Mouse (Mus musculus) limb, embryonic 11.5 days (tissue): ENCODE data around the gene Tppp. TPM values are rescaled to one million over a fixed set of nuclear protein-coding genes. Genes with fewer than 3 reads are reported as not detected.
A peak's percentile ranks its signal among the peaks of the same experiment; 100 is the strongest.
"Not testable (repeated sequence)": the region's sequence is repeated elsewhere in the genome, so short reads cannot be mapped to it uniquely, and the experiment has no call there.

Source experiments
- ATAC-seq: fragments of 200-750 bp; cut with Nextera tagmentation; 2 replicates; pipeline ENCODE4 v1.8.0; 2017; ENCODE audit warnings: low read depth; ENCODE audit not compliant: insufficient number of reproducible peaks, low FRiP score, low TSS enrichment
- DNase-seq: peaks from one replicate; pipeline ENCODE4 v3.0.0-alpha.2; 2015; ENCODE audit warnings: low spot score
- H3K27ac ChIP-seq: fragments of 300-500 bp; sonication (generic); replicated peaks from 2 replicates; pipeline ENCODE4 v1.5.1; 2014; ENCODE audit warnings: low read depth, mild to moderate bottlenecking, low read length
- H3K27me3 ChIP-seq: fragments of 300-500 bp; sonication (generic); 2 replicates; pipeline ENCODE4 v1.6.1; 2014; ENCODE audit warnings: mild to moderate bottlenecking, low read length, mixed read lengths; ENCODE audit not compliant: control insufficient read depth, insufficient read depth
- H3K36me3 ChIP-seq: fragments of 300-500 bp; sonication (generic); 2 replicates; pipeline ENCODE4 v1.6.1; 2014; ENCODE audit warnings: mild to moderate bottlenecking, low read length, moderate library complexity, mixed read lengths; ENCODE audit not compliant: control insufficient read depth, insufficient read depth
- H3K4me1 ChIP-seq: fragments of 300-500 bp; sonication (generic); 2 replicates; pipeline ENCODE4 v1.6.1; 2014; ENCODE audit warnings: low read length, mixed read lengths; ENCODE audit not compliant: control insufficient read depth, insufficient read depth
- H3K4me2 ChIP-seq: fragments of 300-500 bp; sonication (generic); 2 replicates; pipeline ENCODE4 v1.6.1; 2014; ENCODE audit warnings: low read depth, mild to moderate bottlenecking, moderate library complexity; ENCODE audit not compliant: severe bottlenecking
- H3K4me3 ChIP-seq: fragments of 300-500 bp; sonication (generic); 2 replicates; pipeline ENCODE4 v1.5.1; 2014; ENCODE audit warnings: low read depth, low read length
- H3K9ac ChIP-seq: fragments of 300-500 bp; sonication (generic); 2 replicates; pipeline ENCODE4 v1.6.1; 2014; ENCODE audit warnings: mild to moderate bottlenecking, low read length
- H3K9me3 ChIP-seq: fragments of 300-500 bp; sonication (generic); 2 replicates; pipeline ENCODE4 v1.6.1; 2016; ENCODE audit warnings: low read length; ENCODE audit not compliant: control insufficient read depth
- WGBS: fragments of 180-500 bp; shearing (Covaris S2); extraction: QIAGEN DNeasy Blood & Tissue Kit; methylation state at CpG from one replicate; pipeline ENCODE4 v1.1.7; 2014; 5-methylcytosine and 5-hydroxymethylcytosine counted together
- polyA plus RNA-seq: library from polyadenylated mRNA; unstranded; fragments of >200 nt; fragmentation: Nextera tagmentation; extraction: Ambion mirVana; gene quantifications from 2 replicates; pipeline ENCODE4 v1.2.1, GENCODE M21; 2014

The Tppp gene
- polyA plus RNA-seq, 1 experiment from 2014 or later: 0.37 TPM

DNA sequence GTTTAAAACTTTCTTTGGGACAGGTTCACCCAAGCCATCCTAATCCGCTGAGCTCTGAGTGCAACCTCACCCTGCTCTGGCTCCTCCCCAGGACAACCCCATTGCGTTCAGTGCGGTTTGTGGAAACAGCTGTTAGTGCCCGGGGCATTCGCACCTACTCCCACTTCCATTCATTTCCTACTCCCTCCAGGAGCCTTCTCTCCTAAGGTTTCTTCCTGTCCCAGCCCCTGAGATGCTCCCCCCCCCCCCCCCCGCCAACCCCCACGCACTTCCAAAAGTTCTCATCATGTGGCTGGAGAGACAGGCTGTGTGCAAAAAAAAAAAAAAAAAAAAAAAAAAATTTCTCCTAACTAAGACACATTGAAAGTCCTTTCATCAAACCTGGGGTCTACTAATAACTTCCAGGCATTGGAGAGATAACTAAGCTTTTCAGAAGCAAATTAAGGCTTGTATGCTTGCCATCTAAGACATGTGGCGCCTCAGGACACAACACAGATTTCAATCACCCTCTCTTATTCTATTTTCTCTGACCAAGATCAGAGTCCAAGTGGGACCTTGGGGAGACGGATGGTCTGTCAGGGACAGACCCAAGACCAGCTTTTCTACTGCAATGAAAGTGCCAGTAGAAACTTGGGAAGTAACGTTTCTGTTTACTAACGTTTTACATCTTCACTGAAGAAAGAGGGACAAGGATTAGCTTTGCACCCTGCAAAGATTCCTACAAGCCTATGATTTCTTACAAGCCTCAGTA lies 53.3 kb downstream of the Tppp start:
- Histone ChIP-seq H3K4me1 (no peaks in the 10 kb centered on the region), H3K9me3 (no peaks in the 10 kb centered on the region), H3K27me3 (no peaks in the 10 kb centered on the region), H3K36me3 (0 out of 2 replicates have a peak, but pooled peaks cover 3% of the 10 kb centered on the region), H3K27ac (no peak overlapping the region), H3K9ac (peak overlapping the region; percentile 77), H3K4me2 (peak overlapping the region; percentile 46), H3K4me3 (peak overlapping the region; percentile 62)
- WGBS: 32% methylated on average over 9 of the region's 11 CpGs
- DNase-seq: no peak
- ATAC-seq: no peak; the same call in 1 of the 2 replicates

- no peak overlapping the region for H3K9ac ChIP-seq
- H3K4me1 ChIP-seq: no peaks in the 10 kb centered on the region
- no peak for ATAC-seq
- no peak overlapping the region for H3K4me2 ChIP-seq
- H3K36me3 ChIP-seq: no peaks in the 10 kb centered on the region
- DNase-seq: no peak
- H3K27ac ChIP-seq: no peak overlapping the region
- H3K4me3 ChIP-seq: no peak overlapping the region
- H3K9me3 ChIP-seq: no peaks in the 10 kb centered on the region
- no peaks in the 10 kb centered on the region for H3K27me3 ChIP-seq
- WGBS: 82% methylated on average over 1 of the region's 1 CpGs
Measured at GRCm38 (mm10) chr13:74063340-74064050, 54.3 kb downstream of the Tppp start.

GRCm38 (mm10) chr13:74066576-74066975 lies 57.4 kb downstream of the Tppp start:
- Histone ChIP-seq H3K9me3 (no peaks in the 10 kb centered on the region), H3K9ac (no peak overlapping the region), H3K27ac (no peak overlapping the region), H3K27me3 (no peaks in the 10 kb centered on the region), H3K4me1 (no peaks in the 10 kb centered on the region), H3K4me2 (no peak overlapping the region), H3K4me3 (no peak overlapping the region), H3K36me3 (no peaks in the 10 kb centered on the region)
- DNase-seq (no peak), ATAC-seq (no peak)
- WGBS: 82% methylated on average over 1 of the region's 1 CpGs

DNA sequence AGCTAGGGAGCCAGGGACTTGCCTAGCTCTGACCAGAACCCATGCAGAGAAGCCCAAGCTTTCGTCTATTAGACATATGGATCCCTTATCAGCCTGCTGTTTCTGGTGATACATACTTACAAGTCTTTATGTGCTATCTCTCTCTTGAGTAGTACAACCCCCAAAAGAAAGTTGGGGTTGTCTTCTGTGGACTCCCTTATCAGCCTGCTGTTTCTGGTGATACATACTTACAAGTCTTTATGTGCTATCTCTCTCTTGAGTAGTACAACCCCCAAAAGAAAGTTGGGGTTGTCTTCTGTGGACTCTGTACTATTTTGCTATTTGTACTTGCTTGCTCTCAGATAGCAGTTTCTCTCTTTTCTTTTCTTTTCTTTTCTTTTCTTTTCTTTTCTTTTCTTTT lies 62.0 kb downstream of the Tppp start:
- not testable (repeated sequence) for H3K9me3 ChIP-seq

DNA sequence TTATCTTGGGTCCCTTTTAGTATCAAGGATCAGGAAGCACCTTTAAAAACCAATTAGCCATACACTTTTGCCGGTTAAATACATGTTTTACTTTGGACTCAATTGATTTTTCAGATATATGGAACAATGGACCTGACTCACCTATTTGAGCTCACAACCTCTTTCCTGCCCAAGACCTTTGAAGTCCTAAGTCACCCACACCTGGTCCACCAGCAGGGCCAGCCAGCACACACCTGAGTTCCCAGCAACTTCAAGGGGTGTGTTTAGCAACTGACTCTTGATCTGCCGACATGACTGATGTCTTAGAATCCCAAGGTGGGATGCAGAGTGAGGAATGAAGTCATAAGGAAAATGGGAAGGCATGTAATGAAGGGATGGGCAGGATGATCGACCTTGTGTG lies 62.5 kb downstream of the Tppp start:
- ATAC-seq: no peak
- no peak overlapping the region for H3K4me2 ChIP-seq
- H3K27ac ChIP-seq: no peak overlapping the region
- H3K27me3 ChIP-seq: no peaks in the 10 kb centered on the region
- WGBS: 74% methylated on average over 3 of the region's 3 CpGs
- no peaks in the 10 kb centered on the region for H3K4me1 ChIP-seq
- no peaks in the 10 kb centered on the region for H3K36me3 ChIP-seq
- DNase-seq: no peak
- H3K4me3 ChIP-seq: no peak overlapping the region
- H3K9ac ChIP-seq: no peak overlapping the region
- no peaks in the 10 kb centered on the region for H3K9me3 ChIP-seq

More for the DNA sequence above, 62.0 kb downstream of the Tppp start:
- DNase-seq, H3K4me2 ChIP-seq, H3K4me1 ChIP-seq, H3K9ac ChIP-seq, ATAC-seq, H3K27ac ChIP-seq, H3K36me3 ChIP-seq, H3K4me3 ChIP-seq, H3K27me3 ChIP-seq: not testable (repeated sequence)
- 77% methylated on average over 1 of the region's 1 CpGs for WGBS

DNA sequence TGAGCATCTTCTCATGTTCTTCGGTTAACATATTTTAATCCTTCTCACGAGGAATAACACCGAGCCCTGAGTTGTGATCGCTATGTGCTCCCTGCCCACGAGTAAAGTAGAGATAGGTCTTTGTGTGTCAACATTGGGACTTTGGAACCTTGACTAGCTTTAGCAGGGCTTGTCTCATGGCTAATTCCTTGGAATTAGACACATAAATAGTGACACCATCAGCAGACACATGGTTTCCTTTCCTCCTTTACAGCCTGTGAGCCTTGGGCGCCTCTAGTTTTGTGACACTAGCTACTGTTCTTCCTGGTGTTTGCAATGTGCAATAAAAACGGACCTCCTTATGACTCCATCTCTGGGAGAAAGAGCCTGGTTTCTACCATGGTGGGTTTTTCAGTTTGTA lies 64.2 kb downstream of the Tppp start:
- H3K9me3 ChIP-seq: no peaks in the 10 kb centered on the region
- no peaks in the 10 kb centered on the region for H3K36me3 ChIP-seq
- no peak overlapping the region for H3K4me2 ChIP-seq
- no peak for DNase-seq
- 83% methylated on average over 7 of the region's 7 CpGs for whole genome bisulfite sequencing
- H3K4me1 ChIP-seq: no peaks in the 10 kb centered on the region
- H3K27me3 ChIP-seq: no peaks in the 10 kb centered on the region
- no peak overlapping the region for H3K9ac ChIP-seq
- H3K27ac ChIP-seq: no peak overlapping the region
- ATAC-seq: no peak
- no peak overlapping the region for H3K4me3 ChIP-seq

Other genes with a start within 250 kb of the Tppp start
- 49.9 and 55.9 TPM in 2 replicates for gene Nkd2, start 161.8 kb upstream of the Tppp start, polyA plus RNA-seq
- 73.4 and 73.5 TPM in 2 replicates for gene Trip13, start 71.6 kb upstream of the Tppp start, polyA plus RNA-seq
- gene Brd9, start 71.6 kb upstream of the Tppp start, polyA plus RNA-seq: 60.0 and 66.8 TPM in 2 replicates
- gene Zdhhc11, start 45.6 kb upstream of the Tppp start, polyA plus RNA-seq: not detected in 2 replicates
- gene Cep72, start 52.9 kb downstream of the Tppp start, polyA plus RNA-seq: 23.4 and 24.4 TPM in 2 replicates
- 0.04 TPM in 1 of 2 replicates, not detected in the other for gene Slc9a3, start 112.0 kb downstream of the Tppp start, polyA plus RNA-seq
- 80.7 and 85.2 TPM in 2 replicates for gene Exoc3, start 199.3 kb downstream of the Tppp start, polyA plus RNA-seq